Mouse (Mus musculus) Patski (cell line): ENCODE data around the gene Spef1. TPM values are rescaled to one million over a fixed set of nuclear protein-coding genes. Genes with fewer than 3 reads are reported as not detected.

ENCODE experiments used
- ATAC-seq: fragments of 100-300 bp; one replicate; pipeline ENCODE4 v1.8.0; 2021
- CTCF ChIA-PET: fragments of 350-600 bp; sonication (Branson Sonifier 250); formaldehyde crosslinking; loops from one replicate; lab custom pipeline; 2022; ENCODE audit warnings: inconsistent platforms; lab: Charles Lee
- POLR2A ChIA-PET: fragments of 350-600 bp; sonication (Branson Sonifier 250); formaldehyde crosslinking; loops from one replicate; lab custom pipeline; 2022; ENCODE audit warnings: antibody characterized with exemption, inconsistent platforms; lab: Charles Lee
- DNase-seq: peaks from one replicate; pipeline ENCODE4 v3.0.0-alpha.2; 2011; ENCODE audit warnings: low read depth, low spot score
- H3K27me3 ChIP-seq: fragments of 371-371 bp; one replicate; pipeline ENCODE4 v1.5.1; 2021
- CTCF ChIP-seq: fragments of 100-300 bp; IDR thresholded peaks from one replicate; pipeline ENCODE4 v1.5.1; 2021
- in situ Hi-C: fragments of 300-500 bp; cut with MboI; formaldehyde crosslinking; loops from 3 replicates; pipeline ENCODE4 v1.11.1; 2018; ENCODE audit warnings: low pct_unique_long_range_greater_than_20kb, mixed read lengths
- polyA plus RNA-seq: library from polyadenylated mRNA; unstranded; gene quantifications from one replicate; pipeline ENCODE4 v1.2.3, GENCODE M21; 2021

Gene Spef1
- polyA plus RNA-seq, 1 experiment from 2014 or later: 9.4 TPM

DNA sequence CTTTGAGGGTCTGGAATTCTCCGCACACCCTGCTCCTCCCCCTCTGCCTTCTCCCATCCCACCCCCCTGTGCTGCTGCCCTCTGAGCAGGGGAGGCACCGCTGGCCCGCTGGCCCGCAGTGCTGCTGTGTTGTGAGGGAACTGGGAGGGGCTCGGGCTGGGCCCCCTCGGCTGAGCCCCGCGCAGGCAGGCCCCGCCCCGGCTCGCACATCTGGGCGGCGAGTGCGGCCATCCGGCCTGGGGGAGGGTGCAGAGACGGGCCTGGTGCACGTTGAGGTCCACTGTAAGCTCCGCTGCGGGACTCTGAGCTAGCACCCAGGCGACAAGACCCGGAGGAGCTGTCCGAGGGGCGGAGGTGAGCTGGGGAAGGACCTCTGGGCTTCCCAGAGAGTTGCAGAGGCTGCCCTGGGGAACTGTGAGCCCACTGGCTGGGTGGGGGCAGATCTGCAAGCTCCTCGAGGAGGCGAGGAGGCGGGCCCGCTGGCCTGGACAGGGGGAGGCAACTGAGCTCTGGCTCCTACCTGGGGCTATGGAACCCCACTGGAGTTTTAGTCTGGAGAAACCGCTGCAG lies 59.8 kb downstream of the Spef1 start, which contains the start of gene Hspa12b:
Gene Hspa12b, plus strand, starts transcription at position 120 of the 570 bp plus-strand sequence.
- POLR2A ChIA-PET: no interaction called here
- in situ Hi-C loops: no loop called here
- H3K27me3 ChIP-seq: peaks cover 2% of the 10 kb centered on the region
- no peak for ATAC-seq
- no peak for TF ChIP-seq CTCF
- DNase-seq: no peak
- CTCF ChIA-PET: no interaction called here

DNA sequence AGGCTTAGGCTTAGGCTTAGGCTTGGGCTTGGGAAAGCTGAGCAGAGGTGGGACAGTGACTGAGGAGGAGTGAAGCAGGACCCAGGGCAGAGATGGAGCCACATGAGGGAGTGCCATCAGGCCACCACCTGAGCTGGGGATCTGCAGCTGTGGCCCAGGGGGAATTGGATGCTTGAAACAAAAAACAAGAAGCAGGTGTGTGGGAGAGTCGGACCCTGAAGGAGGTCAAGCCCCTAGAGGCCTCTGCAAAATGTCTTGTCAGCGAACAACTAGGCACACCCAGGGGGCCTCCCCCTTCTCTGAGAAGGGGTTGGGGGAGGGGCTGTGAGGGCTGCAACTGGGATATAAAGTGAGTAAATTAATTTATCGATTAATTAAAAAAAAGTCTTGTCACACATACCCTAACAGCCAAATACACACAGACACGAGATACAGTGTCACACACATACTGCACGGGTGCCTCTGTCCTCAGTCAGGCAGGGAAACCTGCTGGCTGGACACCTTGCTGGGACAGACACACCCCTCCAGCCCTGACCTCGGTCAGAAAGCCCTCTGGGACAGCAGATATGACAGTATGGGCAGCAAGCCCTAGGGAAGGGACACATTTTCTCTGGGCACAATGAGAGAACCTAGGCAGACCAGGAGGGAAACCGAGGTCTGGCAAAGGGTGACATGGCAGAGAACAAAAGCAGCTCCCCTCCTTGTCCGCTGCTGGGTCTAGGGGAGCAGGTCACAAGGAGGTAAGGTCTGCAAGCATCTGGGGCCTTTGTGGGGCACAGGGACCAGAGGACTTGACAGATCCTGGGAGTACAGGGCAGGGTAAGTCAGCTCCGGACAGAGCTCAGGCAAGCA lies 60.9 kb downstream of the Spef1 start:
- H3K27me3 ChIP-seq: peaks cover 2% of the 10 kb centered on the region
- DNase-seq (no peak), ATAC-seq (no peak)
- CTCF ChIA-PET: no interaction called here
- in situ Hi-C loops: no loop called here
- TF ChIP-seq CTCF: no peak
- POLR2A ChIA-PET: no interaction called here

DNA sequence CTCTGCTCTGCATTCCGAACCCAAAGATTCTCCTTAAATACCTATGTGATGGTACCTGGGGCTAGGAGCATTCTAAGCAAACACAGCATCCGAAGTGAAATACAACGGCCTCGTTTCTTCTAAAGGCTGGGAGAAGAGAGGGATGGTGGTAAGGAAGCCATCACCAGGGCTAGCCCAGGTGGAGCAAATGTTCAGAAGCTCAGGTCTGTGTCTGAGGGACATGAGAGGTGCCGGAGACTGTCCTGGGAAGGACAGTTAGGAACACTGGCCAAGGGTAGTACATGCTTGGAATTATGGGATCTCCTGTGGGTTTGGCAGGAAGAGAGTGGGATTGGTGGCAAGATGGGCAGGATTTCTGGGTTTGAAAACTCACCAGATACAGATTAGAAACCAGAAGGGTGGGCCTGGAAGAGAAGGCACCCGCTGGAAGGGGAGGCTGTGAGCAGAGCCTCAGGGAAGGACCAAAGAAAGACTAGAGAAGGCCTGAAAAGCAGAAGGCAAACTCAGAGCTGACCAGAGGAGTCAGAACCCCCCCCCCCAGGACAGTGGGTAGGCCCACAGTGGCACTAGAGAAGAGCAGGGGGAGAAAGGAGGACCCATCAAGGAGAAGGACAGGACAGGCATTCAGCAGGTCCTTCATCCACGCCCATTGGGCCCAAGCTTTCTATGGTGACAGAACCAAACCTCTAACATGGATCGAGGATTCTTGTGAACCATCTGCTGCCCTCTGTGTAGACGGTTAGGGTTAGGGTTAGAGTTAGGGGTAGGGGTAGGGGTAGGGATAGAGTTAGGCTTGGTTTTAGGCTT lies 61.7 kb downstream of the Spef1 start:
- H3K27me3 ChIP-seq: peaks cover 2% of the 10 kb centered on the region
- ATAC-seq (no peak), DNase-seq (no peak)
- ChIA-PET POLR2A (no interaction called here), CTCF (no interaction called here)
- in situ Hi-C loops: no loop called here
- no peak for TF ChIP-seq CTCF

DNA sequence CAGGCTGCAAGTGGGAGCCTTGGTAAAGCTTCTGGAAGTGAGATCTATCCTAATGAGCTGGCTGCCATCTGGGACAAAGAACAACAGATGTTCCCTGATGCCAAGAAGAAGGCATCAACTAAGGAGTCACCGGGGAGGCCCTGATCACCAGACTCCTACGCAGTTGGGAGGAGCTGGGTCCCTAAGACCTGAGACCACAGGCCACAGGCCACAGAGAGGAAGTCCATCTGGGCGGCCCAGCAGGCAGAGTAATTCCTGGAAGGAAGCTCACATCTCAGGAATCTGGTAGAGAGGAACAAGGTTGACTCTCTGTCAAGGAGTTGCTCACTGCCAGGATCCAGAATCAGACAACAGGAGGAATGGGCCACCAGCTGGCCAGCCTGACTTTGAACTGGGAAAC lies 62.9 kb downstream of the Spef1 start:
- CTCF ChIA-PET: no interaction called here
- ATAC-seq (no peak), DNase-seq (no peak)
- in situ Hi-C loops: no loop called here
- POLR2A ChIA-PET: no interaction called here
- no peak for TF ChIP-seq CTCF
- H3K27me3 ChIP-seq: peaks cover 2% of the 10 kb centered on the region

Other genes starting within 250 kb of the Spef1 start
- 4.6 TPM for gene Gfra4, start 144.2 kb downstream of the Spef1 start, polyA plus RNA-seq
- gene Adam33, start 123.5 kb downstream of the Spef1 start, polyA plus RNA-seq: 0.63 TPM
- 0.49 TPM for gene Siglec1, start 100.5 kb downstream of the Spef1 start, polyA plus RNA-seq
- gene Hspa12b, start 60.0 kb downstream of the Spef1 start, polyA plus RNA-seq: 1.4 TPM
- gene Gm11037, start 53.8 kb downstream of the Spef1 start, polyA plus RNA-seq: not detected
- 86.3 TPM for gene 1700037H04Rik, start 27.2 kb downstream of the Spef1 start, polyA plus RNA-seq
- gene Cenpb, start 7.2 kb downstream of the Spef1 start, polyA plus RNA-seq: 84.4 TPM
- gene Cdc25b, start 333 bp downstream of the Spef1 start, polyA plus RNA-seq: 23.5 TPM
- 24.7 TPM for gene Ap5s1, start 19.8 kb upstream of the Spef1 start, polyA plus RNA-seq
- gene Mavs, start 46.8 kb upstream of the Spef1 start, polyA plus RNA-seq: 54.5 TPM
- 42.8 TPM for gene Pank2, start 75.2 kb upstream of the Spef1 start, polyA plus RNA-seq
- 11.5 TPM for gene Rnf24, start 165.6 kb upstream of the Spef1 start, polyA plus RNA-seq